Mouse (Mus musculus): ENCODE data around the gene Gm45337.

DNA sequence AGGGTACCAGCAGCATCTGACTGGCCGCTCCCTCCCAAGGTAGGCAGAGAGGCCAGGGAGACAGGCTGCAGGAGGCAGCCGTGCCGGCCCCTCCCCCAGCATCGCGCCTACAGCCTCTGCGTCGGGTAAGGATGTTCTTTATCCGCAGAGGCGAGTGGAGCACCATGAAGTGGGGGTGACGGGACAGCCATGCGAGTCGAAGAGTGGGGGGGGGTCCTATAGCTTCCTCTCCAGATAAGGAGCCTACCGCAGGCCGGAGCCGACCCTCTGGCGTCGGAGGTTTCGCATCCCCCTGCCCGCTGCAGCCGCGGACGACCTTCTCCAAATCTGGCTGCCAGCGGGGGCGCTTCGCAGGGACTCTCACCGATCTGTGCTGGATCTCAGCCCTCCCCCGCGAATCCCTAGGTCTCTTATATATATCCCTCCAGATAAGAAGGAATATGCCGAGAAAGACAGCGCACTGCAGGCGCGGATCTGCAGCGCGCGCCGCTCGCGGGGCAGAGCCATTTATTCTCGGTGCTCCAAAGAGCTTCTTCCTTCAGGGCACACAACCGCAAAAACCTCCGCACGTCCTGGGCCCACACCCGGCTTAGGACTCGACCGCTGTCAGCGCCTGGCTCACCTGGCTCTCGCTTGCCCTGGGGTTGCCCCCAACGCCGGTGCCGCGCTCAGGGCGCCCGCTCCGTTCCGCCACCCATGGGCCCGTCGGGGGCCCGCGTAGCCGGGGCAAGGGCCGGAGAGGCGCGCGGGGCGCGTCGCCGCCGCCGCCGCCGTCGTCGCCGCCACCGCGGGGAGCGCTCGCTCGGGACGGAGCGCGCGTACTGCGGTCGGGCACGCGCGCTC lies 49.9 kb downstream of the Gm45337 start:
- no peak for TF ChIP-seq CTCF (IDR thresholded peaks at IDR 0.05; ENCODE audit: low read depth, low read length)
- no peak for TF ChIP-seq POLR2A (IDR thresholded peaks at IDR 0.05; ENCODE audit: borderline replicate concordance, low read depth, low read length)
